In the genomic region with DNA sequence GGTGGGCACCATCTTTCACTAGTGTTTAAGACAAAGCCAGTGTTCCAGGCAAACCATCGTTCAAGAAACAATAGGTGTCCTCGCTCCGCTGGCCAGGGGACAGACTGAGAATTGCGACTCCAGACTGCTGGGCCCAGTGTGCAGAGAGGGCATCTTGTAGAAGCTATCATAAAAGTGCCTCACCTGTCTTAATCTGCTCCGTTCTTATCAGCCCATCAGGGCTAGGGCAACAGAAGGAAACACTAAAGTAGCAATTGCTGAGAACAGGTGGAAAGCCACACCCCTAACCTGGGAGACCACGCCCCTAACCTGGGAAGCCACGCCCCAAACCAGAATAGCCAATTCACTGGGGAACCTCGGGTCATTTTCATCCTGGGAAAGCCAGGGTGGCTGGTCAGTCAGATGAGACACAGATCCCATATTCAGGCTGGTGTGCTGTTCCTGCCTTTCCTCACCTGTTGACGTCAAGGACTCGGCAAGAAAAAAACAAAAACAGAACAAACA, we compare ENCODE assay signal across 27 mouse cellular contexts.
DNase-seq lines count a peak whose midpoint lies in the region; ATAC-seq and TF ChIP-seq lines count a peak whose summit lies in the region.
"Had no signal": no experiment of that assay in that cellular context is flagged by ENCODE, and none has a peak within 500 bp of the region (broad histone marks: within the 10 kb centered on the region; RNA-seq: fewer than 3 reads in every experiment).

No protein-coding gene starts in this region.

- H3K4me3 ChIP-seq in intestine, embryonic 15.5 days (replicated peaks) = no peak overlapping the region
- no peak overlapping the region for H3K4me3 ChIP-seq in intestine, postnatal 0 days (ENCODE audit: low read depth, low read length)
- H3K4me3 ChIP-seq in forebrain, embryonic 13.5 days = no peak overlapping the region
- H3K4me3 ChIP-seq: embryonic facial prominence, embryonic 12.5 days; embryonic facial prominence, embryonic 15.5 days; forebrain, embryonic 15.5 days; heart, embryonic 12.5 days; heart, embryonic 15.5 days; hindbrain, embryonic 10.5 days; hindbrain, embryonic 13.5 days had no signal

- no peak overlapping the region for H3K27ac ChIP-seq in intestine, embryonic 15.5 days
- no peak overlapping the region for H3K27ac ChIP-seq in intestine, postnatal 0 days (ENCODE audit: low read depth, low read length)
- no peak overlapping the region for H3K27ac ChIP-seq in forebrain, embryonic 13.5 days
- H3K27ac ChIP-seq: embryonic facial prominence, embryonic 12.5 days; embryonic facial prominence, embryonic 15.5 days; forebrain, embryonic 15.5 days; heart, embryonic 15.5 days; hindbrain, embryonic 10.5 days; hindbrain, embryonic 13.5 days had no signal

- no peaks in the 10 kb centered on the region for H3K27me3 ChIP-seq in intestine, embryonic 15.5 days (replicated peaks)
- H3K27me3 ChIP-seq in intestine, postnatal 0 days (replicated peaks; ENCODE audit: control insufficient read depth, insufficient read depth, low read length) = no peaks in the 10 kb centered on the region
- no peaks in the 10 kb centered on the region for H3K27me3 ChIP-seq in forebrain, embryonic 13.5 days
- H3K27me3 ChIP-seq: embryonic facial prominence, embryonic 12.5 days; embryonic facial prominence, embryonic 15.5 days; forebrain, embryonic 15.5 days; heart, embryonic 15.5 days; hindbrain, embryonic 13.5 days; Patski had no signal

- peak; percentile 58 for DNase-seq in testis, postnatal 10 days (ENCODE audit: low spot score)
- no peak for DNase-seq in testis, postnatal 14 days (ENCODE audit: low spot score)
- peak; percentile 7 for DNase-seq in large intestine, adult 2 months (ENCODE audit: low read depth, low spot score)
- DNase-seq: adrenal gland, adult 8-10 months; adrenal gland, postnatal 36 days; cerebellum, adult 11 months; cerebellum, adult 2 months; cerebellum, adult 9-11 months; cerebellum, postnatal 25 days; gastrocnemius, postnatal 25 days; heart, adult 18-20 months; heart, postnatal 10 days; heart, postnatal 36 days had no signal

- no peak overlapping the region for H3K4me2 ChIP-seq in intestine, embryonic 15.5 days (replicated peaks)
- no peak overlapping the region for H3K4me2 ChIP-seq in intestine, postnatal 0 days (replicated peaks; ENCODE audit: low read depth)
- H3K4me2 ChIP-seq in forebrain, embryonic 13.5 days = no peak overlapping the region
- H3K4me2 ChIP-seq: embryonic facial prominence, embryonic 12.5 days; embryonic facial prominence, embryonic 15.5 days; forebrain, embryonic 15.5 days; heart, embryonic 12.5 days; heart, embryonic 15.5 days; hindbrain, embryonic 13.5 days had no signal

- no peaks in the 10 kb centered on the region for H3K9me3 ChIP-seq in intestine, embryonic 15.5 days
- H3K9me3 ChIP-seq in intestine, postnatal 0 days (ENCODE audit: control insufficient read depth) = no peaks in the 10 kb centered on the region
- no peaks in the 10 kb centered on the region for H3K9me3 ChIP-seq in forebrain, embryonic 13.5 days (replicated peaks)
- H3K9me3 ChIP-seq: embryonic facial prominence, embryonic 12.5 days; embryonic facial prominence, embryonic 15.5 days; forebrain, embryonic 15.5 days; G1E; heart, embryonic 12.5 days; heart, embryonic 15.5 days; hindbrain, embryonic 10.5 days; hindbrain, embryonic 13.5 days had no signal

- no peaks in the 10 kb centered on the region for H3K36me3 ChIP-seq in intestine, embryonic 15.5 days
- peaks cover 9% of the 10 kb centered on the region; the same call in 1 of the 2 replicates for H3K36me3 ChIP-seq in intestine, postnatal 0 days (ENCODE audit: control insufficient read depth, insufficient read depth)
- peaks cover 43% of the 10 kb centered on the region for H3K36me3 ChIP-seq in forebrain, embryonic 13.5 days (ENCODE audit: poor library complexity, severe bottlenecking)
- H3K36me3 ChIP-seq: forebrain, embryonic 15.5 days had no signal

- WGBS in intestine, embryonic 15.5 days = 71% methylated on average over 10 of the region's 10 CpGs
- WGBS in intestine, postnatal 0 days = 61% methylated on average over 10 of the region's 10 CpGs
- WGBS in large intestine, adult 2 months = 52% methylated on average over 10 of the region's 10 CpGs
- 70% methylated on average over 10 of the region's 10 CpGs for WGBS in forebrain, embryonic 13.5 days

- no peaks in the 10 kb centered on the region for H3K4me1 ChIP-seq in intestine, embryonic 15.5 days (replicated peaks)
- no peaks in the 10 kb centered on the region for H3K4me1 ChIP-seq in intestine, postnatal 0 days (replicated peaks; ENCODE audit: control insufficient read depth, insufficient read depth, low read length)
- peaks cover 15% of the 10 kb centered on the region for H3K4me1 ChIP-seq in forebrain, embryonic 13.5 days
- H3K4me1 ChIP-seq: embryonic facial prominence, embryonic 12.5 days; embryonic facial prominence, embryonic 15.5 days; heart, embryonic 12.5 days; heart, embryonic 15.5 days had no signal

- ATAC-seq in intestine, embryonic 15.5 days = peak; percentile 59; the same call in 1 of the 2 replicates
- ATAC-seq in intestine, postnatal 0 days = no peak
- ATAC-seq in forebrain, embryonic 13.5 days = no peak
- ATAC-seq: activated CD4-positive, CD25-positive, alpha-beta regulatory T cell, adult 4 months; forebrain, embryonic 15.5 days; hindbrain, embryonic 16.5 days; Patski had no signal

- no peak for TF ChIP-seq CTCF in intestine, postnatal 0 days (IDR thresholded peaks at IDR 0.05; ENCODE audit: low read depth)

- no peak overlapping the region for H3K9ac ChIP-seq in intestine, embryonic 15.5 days
- no peak overlapping the region for H3K9ac ChIP-seq in intestine, postnatal 0 days (ENCODE audit: low read depth, low read length)
- no peak overlapping the region for H3K9ac ChIP-seq in forebrain, embryonic 13.5 days
- H3K9ac ChIP-seq: embryonic facial prominence, embryonic 12.5 days; embryonic facial prominence, embryonic 15.5 days; forebrain, embryonic 15.5 days; heart, embryonic 12.5 days; heart, embryonic 15.5 days; hindbrain, embryonic 13.5 days had no signal
